Mouse (Mus musculus) lung, adult 2 months (tissue): ENCODE measurements at regions not wholly inside any gene's neighbourhood (a gene's known extent, or its start where the extent isn't known, plus 50 kb on each side); places are given as distances from the start of the nearest gene placed in this dataset.

Source experiments
- CTCF ChIP-seq: fragments of 200-500 bp; IDR thresholded peaks from 2 replicates; pipeline ENCODE4 v1.5.1; 2011; ENCODE audit warnings: mild to moderate bottlenecking, low read length, control low read depth; ENCODE audit not compliant: insufficient read depth
- POLR2A ChIP-seq: fragments of 200-500 bp; IDR thresholded peaks from 2 replicates; pipeline ENCODE4 v1.6.1; 2011; ENCODE audit warnings: low read depth, mild to moderate bottlenecking, control low read depth, low read length, borderline replicate concordance; ENCODE audit errors: extremely low read depth

GRCm38 (mm10) chr14:100437552-100437951 lies 153.1 kb upstream of the Klf12 start:
- TF ChIP-seq CTCF (no peak), POLR2A (no peak)
